Mouse (Mus musculus) skeletal muscle tissue, postnatal 0 days (tissue): Measurements from ENCODE around the gene Olfr1513. TPM values are rescaled to one million over a fixed set of nuclear protein-coding genes. Genes with fewer than 3 reads are reported as not detected.

Source experiments
- polyA plus RNA-seq: library from polyadenylated mRNA; unstranded; fragments of >200 nt; fragmentation: Nextera tagmentation; extraction: Ambion mirVana; gene quantifications from 2 replicates; pipeline ENCODE4 v1.2.1, GENCODE M21; 2015

The Olfr1513 gene
- not detected in 2 replicates for polyA plus RNA-seq

DNA sequence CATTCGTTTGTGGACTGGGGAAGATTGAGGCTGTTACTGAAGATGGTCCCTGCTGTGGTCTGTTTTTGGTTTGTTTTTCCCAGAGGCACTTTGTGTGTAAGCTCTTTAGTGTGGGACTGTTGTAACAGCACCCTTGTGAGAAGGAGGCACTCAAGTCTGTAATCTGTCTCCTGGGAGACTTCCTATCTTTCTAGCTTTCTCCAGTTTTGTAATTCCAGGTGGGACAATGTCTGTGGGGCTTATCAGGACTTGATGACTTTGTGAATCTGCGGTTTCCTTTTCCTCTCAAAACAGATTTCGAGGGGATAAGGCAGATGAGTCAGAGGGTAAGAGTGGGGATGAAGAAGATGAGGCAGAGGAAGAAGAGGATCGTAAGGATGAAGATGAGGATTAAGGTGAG lies at the start of gene Olfr1513:
Gene Olfr1513, minus strand, starts transcription at position 101 of the 400 bp plus-strand sequence.

DNA sequence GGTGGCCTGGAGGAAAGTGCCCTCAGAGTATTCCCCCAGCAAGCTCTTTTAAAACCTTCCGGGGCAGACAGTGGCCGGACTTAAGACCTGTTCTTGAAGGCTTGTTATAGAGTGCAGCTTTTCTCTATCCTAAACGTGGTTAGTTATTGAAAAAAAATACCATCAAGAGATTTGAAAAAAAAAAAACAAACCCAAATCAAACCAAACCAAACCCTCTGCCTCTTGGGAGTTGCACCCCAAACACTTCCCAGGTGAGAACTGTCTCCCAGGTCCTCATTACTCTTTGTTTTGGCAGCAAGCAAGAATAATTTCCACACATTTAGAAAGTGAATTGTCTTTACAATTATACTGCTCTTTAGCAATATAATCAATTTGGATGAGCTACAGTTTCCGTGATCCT lies 41.1 kb upstream of the Olfr1513 start, which contains the start of gene Olfr1511:
Gene Olfr1511, minus strand, starts transcription at position 101 of the 400 bp plus-strand sequence.

DNA sequence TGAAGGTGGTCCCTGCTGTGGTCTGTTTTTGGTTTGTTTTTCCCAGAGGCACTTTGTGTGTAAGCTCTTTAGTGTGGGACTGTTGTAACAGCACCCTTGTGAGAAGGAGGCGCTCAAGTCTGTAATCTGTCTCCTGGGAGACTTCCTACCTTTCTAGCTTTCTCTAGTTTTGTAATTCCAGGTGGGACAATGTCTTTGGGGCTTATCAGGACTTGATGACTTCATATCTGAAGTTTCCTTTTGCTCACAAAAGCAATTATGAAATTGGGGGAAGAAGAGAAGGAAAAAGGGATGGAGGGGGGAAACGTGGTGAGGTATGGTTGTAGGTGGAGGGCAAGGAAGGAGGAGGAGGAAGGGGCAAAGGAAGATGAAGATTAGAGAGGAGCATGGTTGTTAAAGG lies 22.9 kb upstream of the Olfr1513 start, which contains the start of gene Olfr1512:
Gene Olfr1512, minus strand, starts transcription at position 101 of the 400 bp plus-strand sequence.

DNA sequence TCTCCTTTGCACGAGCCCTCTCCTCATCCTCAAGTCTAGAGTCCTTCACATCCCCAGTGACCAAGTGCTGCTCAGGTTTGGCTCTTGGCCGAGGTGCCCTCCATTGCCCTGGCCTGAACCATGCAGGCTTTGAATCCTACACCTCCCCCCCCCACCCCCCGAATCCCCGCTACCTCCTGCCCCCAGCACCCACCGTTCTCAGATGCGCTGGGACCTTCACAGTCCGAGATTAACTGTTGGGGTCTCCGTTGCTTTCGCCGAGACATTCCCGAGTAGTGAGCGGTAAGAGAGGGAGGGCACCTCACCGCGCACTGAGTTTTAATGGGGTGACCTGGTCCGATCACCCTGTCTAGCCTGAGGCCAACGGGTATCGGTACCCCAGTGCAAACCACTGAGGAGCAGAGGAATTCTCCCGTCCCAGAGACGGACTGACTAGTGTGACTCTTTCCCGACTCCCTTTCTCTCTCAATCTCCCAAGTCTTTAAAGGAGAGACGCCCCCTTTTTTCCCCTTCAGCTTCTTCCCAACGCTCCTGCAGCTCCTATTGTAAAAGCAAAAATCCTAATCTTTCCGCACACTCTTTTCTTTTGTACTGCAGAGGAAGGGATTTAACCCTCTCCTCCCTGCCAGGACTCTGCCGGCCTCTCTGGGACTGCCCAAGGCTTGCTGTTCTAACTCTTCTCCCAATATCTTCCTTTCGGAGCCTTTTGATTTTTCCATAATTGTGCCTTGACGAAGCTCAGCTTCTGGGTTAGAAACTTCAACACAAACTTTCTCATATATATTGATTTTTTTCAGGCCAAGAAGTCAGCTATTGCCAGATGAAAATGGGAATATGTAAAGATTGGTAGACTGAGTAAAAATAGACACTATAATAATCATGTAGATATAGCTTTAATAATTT lies 28.0 kb downstream of the Olfr1513 start, which contains the start of gene Sall2:
Gene Sall2, minus strand, starts transcription at position 853 of the 903 bp plus-strand sequence.

DNA sequence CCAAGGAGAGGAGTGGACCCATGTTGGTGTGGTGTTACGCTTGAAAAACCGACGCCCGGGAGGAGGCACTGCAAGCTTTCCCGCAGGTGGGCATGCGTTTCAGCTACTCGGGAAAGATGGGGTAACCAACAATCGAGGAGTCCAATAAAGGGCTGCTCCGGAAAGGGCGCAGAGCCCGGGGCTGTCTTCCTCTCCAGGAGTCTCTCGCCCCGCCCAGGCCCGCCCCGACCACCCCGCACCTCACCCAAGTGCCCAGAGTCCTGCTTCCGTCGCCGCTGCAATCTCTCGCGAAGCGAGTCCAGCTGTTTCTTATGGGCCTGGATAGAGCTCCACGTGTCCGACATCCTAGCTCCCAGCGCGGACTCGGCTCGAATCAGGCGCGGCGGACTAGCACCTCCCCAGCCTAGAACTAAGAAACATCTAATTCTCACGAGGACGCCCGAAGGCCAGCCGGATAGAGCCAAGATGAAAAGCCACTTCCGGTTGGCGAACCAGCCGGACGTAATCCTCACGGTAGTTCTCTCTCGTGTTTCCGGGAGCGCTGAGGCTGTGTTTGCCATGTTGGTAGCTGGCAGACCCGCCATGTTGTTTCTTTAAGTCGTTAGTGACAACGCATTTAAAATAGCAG lies 51.5 kb downstream of the Olfr1513 start, which contains the start of gene Mettl3:
Gene Mettl3, minus strand, starts transcription at position 485 of the 628 bp plus-strand sequence.

Other genes with a start within 250 kb of the Olfr1513 start
- gene Rpgrip1, start 245.7 kb downstream of the Olfr1513 start, polyA plus RNA-seq = 18.3 and 19.3 TPM in 2 replicates
- 14.6 and 15.2 TPM in 2 replicates for gene Supt16, start 159.0 kb downstream of the Olfr1513 start, polyA plus RNA-seq
- 10.4 and 11.7 TPM in 2 replicates for gene Chd8, start 98.6 kb downstream of the Olfr1513 start, polyA plus RNA-seq
- gene Tox4, start 77.3 kb downstream of the Olfr1513 start, polyA plus RNA-seq = 30.0 and 30.4 TPM in 2 replicates
- 6.4 and 7.0 TPM in 2 replicates for gene Rab2b, start 76.9 kb downstream of the Olfr1513 start, polyA plus RNA-seq
- gene Mettl3, start 51.3 kb downstream of the Olfr1513 start, polyA plus RNA-seq = 15.0 and 17.1 TPM in 2 replicates
- gene Sall2, start 27.6 kb downstream of the Olfr1513 start, polyA plus RNA-seq = 2.2 and 2.5 TPM in 2 replicates
- gene Olfr1512, start 22.8 kb upstream of the Olfr1513 start, polyA plus RNA-seq = not detected in 2 replicates
- gene Olfr1511, start 41.0 kb upstream of the Olfr1513 start, polyA plus RNA-seq = not detected in 2 replicates
- gene Olfr1510, start 58.0 kb upstream of the Olfr1513 start, polyA plus RNA-seq = not detected in 2 replicates
- gene Olfr1509, start 86.6 kb upstream of the Olfr1513 start, polyA plus RNA-seq = not detected in 2 replicates
- gene Olfr1508, start 111.1 kb upstream of the Olfr1513 start, polyA plus RNA-seq = not detected in 2 replicates
- gene Olfr1507, start 139.3 kb upstream of the Olfr1513 start, polyA plus RNA-seq = 0.40 TPM in 1 of 2 replicates, not detected in the other